Mouse (Mus musculus): Measurements from ENCODE around the gene Uqcrq. TPM values are rescaled to one million over a fixed set of nuclear protein-coding genes. Genes with fewer than 3 reads are reported as not detected.

The Uqcrq gene
- total RNA-seq, 2 experiments from 2014 or later, result 694 to 764 TPM

DNA sequence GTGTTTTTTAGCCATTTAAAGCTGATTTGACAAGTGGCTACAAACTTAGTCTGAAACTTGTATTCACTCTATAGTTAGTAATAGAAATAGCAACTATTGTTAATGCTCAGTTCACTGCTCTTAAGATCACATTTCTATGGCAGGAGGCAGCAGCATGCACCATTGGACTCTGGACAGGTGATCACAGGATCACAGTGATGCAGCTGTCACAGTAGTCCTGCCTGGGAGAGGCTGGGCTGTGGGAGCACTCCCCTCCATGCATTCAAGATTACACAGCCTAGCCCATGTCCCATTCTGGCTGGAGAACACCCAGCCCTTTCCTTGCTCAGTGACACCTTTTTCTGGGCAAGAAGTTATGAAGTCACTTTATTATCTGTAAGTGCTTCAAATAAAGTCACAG, 12.6 kb downstream of the Uqcrq start:
- no peak for DNase-seq (ENCODE audit: low spot score in 2 of 2)

DNA sequence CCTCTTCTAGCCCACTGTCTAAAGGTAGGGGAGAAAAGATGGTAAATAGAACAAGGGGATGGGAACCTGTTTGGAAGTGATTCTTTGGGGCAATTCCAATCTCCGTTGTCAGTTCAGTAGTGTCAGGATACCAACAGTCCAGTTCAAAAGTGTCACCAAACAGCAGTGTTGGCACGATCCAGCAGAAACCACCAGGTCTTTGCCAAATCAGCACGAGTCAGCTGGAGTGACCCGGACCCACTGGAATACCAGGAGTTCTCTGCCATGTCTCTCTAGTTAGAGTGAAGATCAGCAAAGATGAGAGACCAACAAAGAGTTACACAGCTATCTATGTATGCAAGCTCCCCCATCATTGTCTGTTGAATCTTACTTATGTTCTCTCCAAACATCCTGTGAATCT, 16.8 kb downstream of the Uqcrq start:
- no peak for DNase-seq (ENCODE audit: low spot score in 2 of 2)

DNA sequence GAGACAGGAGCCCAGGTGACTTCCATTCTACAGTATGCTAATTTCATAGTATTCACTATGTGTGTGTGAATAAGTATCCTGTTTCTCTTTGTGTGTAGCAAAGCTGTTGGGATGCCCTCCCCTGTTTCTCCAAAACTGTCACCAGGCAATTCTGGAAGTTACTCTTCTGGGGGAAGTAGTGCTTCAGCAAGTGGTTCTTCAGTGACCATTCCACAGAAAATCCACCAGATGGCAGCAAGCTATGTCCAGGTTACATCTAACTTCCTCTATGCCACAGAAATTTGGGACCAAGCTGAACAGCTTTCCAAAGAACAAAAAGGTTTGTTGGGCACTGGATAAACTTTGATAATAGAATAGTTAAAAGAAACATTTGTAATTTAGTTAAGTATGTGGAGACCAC, 18.9 kb downstream of the Uqcrq start:
- no peak for DNase-seq (ENCODE audit: low spot score in 2 of 2)

DNA sequence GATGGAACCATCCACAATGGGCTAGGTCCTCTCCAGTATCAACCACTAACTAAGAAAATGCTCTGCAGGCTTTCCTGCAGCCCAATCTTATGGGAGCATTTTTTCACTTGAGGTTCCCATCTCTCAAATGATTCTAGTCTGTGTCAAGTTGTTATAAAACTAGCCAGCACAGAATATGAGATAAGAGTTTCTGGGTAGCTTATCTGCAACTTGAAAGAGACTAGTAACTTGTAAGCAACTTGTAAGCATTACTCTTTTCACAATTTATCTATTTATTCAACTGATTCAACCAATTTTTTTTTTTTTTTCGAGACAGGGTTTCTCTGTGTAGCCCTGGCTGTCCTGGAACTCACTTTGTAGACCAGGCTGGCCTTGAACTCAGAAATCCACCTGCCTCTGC, 27.0 kb downstream of the Uqcrq start:
- DNase-seq (ENCODE audit: low spot score in 2 of 2), result no peak

DNA sequence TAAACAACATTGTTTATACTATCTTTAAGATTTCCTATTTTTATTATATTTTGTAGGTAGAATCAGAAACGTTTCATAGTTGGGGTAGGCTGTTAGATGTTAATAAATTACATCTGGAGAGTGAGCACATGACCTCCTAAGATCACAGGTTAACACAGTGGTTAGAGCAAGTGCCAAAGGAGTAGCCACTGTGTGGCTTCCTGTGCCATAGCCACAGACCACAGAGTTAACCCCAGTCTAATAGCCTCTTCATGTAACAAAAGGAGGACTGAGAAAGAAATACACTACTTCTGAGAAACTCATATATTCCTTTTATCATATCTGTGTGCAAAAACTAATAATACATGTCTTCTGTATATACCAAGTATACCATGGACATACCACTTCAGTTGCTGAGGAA, 36.8 kb downstream of the Uqcrq start:
- DNase-seq (ENCODE audit: low spot score in 2 of 2), result no peak

DNA sequence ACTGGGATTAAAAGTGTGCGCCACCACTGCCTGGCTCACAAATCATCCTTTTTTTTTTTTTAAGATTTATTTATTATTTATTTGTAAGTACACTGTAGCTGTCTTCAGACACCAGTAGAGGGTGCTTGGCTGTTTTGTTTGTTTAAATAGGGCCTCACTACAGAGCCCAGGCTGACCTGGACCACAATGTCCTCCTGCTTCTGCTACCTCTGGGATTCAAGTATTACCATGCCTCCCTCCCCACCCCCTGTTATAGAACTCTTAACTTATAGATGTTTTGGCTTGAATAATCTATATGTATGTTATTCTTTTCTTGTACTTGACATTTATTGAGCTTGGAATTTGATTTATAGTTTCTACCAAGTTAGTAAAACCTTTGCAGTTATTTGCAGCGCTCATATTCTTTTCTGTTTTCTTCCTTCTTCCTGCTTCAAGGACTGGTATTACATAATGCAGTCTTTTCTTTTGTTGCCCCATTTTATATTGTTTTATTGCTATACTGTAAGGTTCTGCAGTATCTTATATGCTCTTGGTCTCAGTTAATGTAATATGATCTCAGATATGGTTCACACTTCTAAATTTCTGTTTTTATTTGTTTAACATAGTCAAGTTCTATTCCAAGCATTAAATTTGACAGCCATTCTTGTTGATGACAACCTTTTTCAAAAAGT, 46.7 kb downstream of the Uqcrq start:
- no peak for DNase-seq (ENCODE audit: low spot score in 2 of 2)

DNA sequence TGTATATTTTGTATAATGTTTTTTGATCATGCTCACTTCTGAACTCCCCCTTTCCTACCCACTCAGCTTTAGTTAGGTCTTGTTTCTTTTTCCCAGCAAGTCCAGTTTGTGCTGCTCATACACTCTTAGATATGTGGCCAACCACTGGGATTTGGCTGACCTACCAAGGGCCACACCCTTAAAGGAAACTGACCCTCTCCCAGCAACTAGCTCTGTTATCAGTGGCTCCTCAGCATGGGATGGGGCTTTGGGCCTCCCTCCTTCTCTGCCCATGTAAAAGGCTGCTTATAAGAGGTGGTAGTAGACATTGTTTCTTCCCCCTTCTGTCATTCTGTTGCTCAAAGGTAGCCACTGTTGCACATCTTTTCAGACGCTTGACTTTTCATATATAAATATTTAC, 51.7 kb downstream of the Uqcrq start:
- no peak for DNase-seq (ENCODE audit: low spot score in 2 of 2)

Small RNAs within 50 kb of the gene (microRNA-seq; reads per million reads assigned to microRNA genes)
- not detected for gene Mir6920

Other genes with a start within 250 kb of the Uqcrq start
- 100 to 1,000 TPM; 107 to 124 TPM for gene Hspa4, start 130.4 kb downstream of the Uqcrq start, total RNA-seq (2021)
- 10 to 100 TPM; 10.5 to 10.7 TPM for gene Zcchc10, start 106.2 kb downstream of the Uqcrq start, total RNA-seq (2021)
- 100 to 1,000 TPM; 146 to 154 TPM for gene Aff4, start 80.0 kb downstream of the Uqcrq start, total RNA-seq (2021)
- gene Leap2, start 7.7 kb downstream of the Uqcrq start, total RNA-seq (2021), result not detected
- 1 to 10 TPM in 1 of 2 experiments, under 1 TPM in 1; 0.86 to 1.0 TPM for gene Gdf9, start 192 bp upstream of the Uqcrq start, total RNA-seq (2021)
- not detected for gene Gm10447, start 26.3 kb upstream of the Uqcrq start, total RNA-seq (2021)
- under 1 TPM; 0.49 to 0.81 TPM for gene Shroom1, start 26.4 kb upstream of the Uqcrq start, total RNA-seq (2021)
- gene Gm9837, start 39.6 kb upstream of the Uqcrq start, total RNA-seq (2021), result not detected
- gene Gm9945, start 49.3 kb upstream of the Uqcrq start, total RNA-seq (2021), result not detected
- gene Sowaha, start 49.4 kb upstream of the Uqcrq start, total RNA-seq (2021), result under 1 TPM; 0.16 to 0.25 TPM
- gene Sept8, start 88.4 kb upstream of the Uqcrq start, total RNA-seq (2021), result 10 to 100 TPM; 85.8 to 88.6 TPM
- gene Kif3a, start 136.5 kb upstream of the Uqcrq start, total RNA-seq (2021), result 10 to 100 TPM; 15.9 to 18.2 TPM
- under 1 TPM in 1 of 2 experiments, not detected in 1; 0.65 TPM for gene Il4, start 187.8 kb upstream of the Uqcrq start, total RNA-seq (2021)
- not detected for gene Il13, start 203.9 kb upstream of the Uqcrq start, total RNA-seq (2021)